Mouse (Mus musculus): ENCODE results near the gene Lypd6b.

Lypd6b gene

DNA sequence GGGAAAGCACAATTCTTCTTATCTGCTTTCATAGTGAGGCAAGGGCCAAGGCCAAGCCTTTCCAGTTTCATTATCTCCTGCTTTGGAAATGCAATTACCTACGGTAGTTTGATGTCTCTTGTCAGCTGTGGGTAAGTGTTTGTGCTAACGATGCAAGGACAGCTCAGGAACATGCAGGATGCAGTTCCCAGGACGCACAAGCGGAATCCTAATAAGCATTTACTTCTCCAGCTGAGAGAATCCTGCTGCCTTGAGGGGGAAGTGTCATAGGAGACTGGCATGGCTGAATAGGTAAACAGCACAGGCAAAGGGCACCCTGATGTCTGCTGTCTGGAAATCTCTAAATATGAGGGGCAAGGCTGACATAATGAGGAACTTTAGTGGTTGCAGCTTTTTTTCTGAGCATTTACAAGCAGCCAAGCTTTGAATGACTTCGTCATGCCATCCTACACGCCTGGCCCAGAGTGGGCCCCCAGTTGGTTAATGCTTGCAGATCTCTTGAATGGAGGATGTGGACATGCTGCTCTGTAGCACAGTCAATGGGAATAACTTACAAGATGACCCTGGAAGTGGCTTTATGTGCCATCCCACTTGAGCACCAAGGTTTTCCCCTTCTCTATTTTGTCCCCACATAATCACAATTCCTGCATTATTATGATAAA, 165.3 kb downstream of the Lypd6b start:
- DNase-seq (ENCODE audit: low spot score): no peak

GRCm38 (mm10) chr2:49957449-49957848, 170.0 kb downstream of the Lypd6b start:
- DNase-seq (ENCODE audit: low spot score): no peak

- DNase-seq (ENCODE audit: low spot score): no peak
These were observed 174.5 kb downstream of the Lypd6b start for GRCm38 (mm10) chr2:49961991-49962390.

DNA sequence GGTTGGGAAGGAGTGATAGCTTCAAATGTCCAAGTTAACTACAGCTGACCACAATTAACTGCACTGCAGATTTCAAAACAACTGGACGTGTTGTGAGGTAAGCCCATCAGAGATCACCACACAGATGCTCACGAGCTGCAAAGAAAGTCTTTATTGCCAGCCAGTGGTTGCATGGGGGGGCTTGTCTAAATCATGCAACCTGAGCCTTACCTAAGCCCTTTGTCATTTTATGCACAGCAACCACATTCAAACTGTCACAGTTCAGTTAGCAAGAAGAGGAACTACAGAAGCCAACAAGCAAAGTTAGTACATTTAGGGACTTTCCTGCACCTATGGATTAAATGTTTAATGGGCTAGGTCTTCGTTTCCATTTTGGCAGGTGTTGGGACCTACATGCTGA, 177.4 kb downstream of the Lypd6b start:
- DNase-seq (ENCODE audit: low spot score): no peak

DNA sequence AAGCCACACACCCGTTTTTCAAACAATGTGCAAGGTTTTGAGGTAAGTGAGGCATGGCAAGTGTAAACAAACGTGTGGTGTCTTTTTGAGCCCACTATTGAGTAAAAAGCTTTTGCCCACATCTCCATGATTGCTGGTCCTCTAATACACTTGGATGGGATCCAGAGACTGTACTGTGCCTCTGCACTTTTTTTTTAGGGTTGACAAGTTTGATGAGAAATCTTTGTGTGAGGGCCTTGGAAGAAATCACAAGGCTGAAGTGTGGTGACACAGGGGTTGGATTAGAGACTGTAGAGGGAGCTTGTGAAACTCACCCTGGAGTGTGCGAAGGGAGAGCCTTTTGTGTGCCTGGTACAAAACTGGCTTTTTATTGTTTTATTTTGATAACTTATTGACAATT, 180.3 kb downstream of the Lypd6b start:
- no peak for DNase-seq (ENCODE audit: low spot score)

DNA sequence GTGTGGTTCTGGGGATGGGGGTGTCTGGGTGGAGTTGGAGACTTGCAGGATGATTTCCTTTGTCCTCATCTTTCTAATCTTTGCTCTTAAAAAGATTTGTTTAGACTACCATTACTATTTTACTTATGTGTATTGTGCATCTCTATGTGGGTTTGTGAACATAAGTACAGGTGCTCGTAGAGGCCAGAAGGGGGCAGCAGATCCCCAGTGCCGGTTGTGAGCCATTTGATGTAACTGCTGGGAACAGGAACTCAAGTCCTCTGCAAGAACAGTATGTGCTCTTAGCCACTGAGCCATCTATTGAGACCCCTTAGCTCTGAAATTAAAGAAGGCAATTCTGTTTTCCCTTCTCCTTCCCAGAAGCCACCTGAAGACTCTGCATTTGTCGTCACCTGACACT, 183.5 kb downstream of the Lypd6b start:
- no peak for DNase-seq (ENCODE audit: low spot score)

- no peak for DNase-seq (ENCODE audit: low spot score)
These were observed 191.1 kb downstream of the Lypd6b start for GRCm38 (mm10) chr2:49978606-49979005.

- no peak for DNase-seq (ENCODE audit: low spot score)
These were observed 192.5 kb downstream of the Lypd6b start for GRCm38 (mm10) chr2:49979991-49980390.

- no peak for DNase-seq (ENCODE audit: low spot score)
These were observed 195.5 kb downstream of the Lypd6b start for GRCm38 (mm10) chr2:49983021-49983420.

DNA sequence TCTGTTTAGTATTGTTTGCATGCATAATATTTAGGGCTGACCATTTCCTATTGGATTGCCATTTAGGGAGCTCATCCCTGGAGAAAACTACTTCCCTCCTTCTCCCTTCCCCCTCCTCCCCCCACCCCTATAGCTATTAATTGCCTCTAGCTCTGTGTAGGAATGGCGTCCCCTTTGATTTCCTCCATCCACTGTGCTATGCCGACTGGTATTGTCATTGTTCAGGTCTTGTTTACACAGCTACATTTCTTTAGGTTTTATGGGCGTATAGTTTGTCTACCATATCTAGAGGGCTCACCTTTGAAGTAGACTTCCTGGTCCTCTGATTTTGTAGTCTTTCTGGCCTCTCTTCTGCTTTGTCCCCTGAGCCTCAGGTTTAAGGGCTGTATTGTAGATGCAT, 197.3 kb downstream of the Lypd6b start:
- no peak for DNase-seq (ENCODE audit: low spot score)

DNA sequence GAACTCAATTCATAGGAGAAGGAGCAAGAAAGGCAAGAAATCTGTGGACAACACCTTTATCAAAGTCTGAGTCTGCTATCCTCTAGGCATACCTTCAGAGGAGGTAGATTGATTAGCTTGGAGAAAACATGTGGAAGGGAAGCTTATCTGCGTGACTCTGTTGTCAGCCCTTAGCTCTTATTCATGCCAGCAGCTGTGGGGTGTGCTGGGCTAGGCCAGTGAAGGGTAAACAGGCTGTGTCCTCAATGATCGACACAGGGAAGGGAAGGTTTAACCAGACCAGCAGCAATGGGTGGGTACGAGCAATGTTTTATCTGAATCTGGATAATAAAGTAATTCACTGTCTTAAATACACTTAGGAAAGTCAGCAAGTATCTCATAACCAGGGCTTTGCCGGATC, 208.4 kb downstream of the Lypd6b start:
- DNase-seq (ENCODE audit: low spot score): no peak

GRCm38 (mm10) chr2:49997216-49997615, 209.7 kb downstream of the Lypd6b start:
- DNase-seq (ENCODE audit: low spot score): no peak

All from yolk sac, embryonic 10.5 days (tissue).